Mouse (Mus musculus): ENCODE results near the gene Prkrip1.

Prkrip1 gene

DNA sequence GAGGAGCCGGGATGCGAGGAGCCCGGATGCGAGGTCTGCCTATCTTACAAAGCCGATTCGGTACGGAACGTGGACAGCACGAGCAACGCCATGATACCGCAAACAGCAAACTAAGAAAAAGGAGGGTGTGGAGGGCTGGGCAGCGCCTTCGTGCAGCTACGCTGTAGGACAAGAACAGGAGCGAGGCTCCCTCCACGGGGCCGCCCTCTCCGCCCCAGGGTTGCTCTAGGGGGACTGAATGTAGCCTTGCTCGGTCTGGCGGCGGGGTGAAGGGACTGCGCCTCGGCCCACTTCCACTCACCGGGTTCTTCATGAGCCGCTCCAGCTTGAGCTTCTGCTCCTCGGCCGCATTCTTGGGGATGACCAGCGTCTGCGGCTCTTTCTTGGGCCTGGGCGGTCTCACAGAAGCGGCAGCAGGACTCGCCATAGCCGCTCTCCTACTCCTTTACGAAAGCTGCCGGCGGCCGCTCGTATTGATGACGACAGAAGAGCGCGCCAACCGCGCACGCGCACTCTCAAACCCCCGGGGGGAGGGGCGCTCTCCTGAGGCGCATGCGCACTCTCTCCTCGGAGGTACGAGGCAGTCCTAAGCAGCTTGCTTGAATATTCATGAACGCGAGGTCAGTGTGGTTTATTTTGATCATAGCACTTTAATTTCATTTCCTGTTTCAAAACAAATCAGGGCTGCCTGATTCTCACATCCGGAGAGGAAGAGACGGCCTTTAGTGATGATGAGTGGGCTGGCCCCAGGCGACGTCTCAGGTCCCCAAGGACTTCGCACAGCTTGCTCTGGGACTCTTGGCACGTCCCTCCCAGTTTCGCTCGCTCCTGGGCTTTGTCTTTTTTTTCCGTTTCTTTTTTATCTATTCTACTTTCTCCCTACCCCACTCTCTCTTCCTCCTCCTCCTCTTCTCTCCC is at the start of gene Prkrip1:
Gene Prkrip1 (minus strand): TSS at position 490 of the 918 bp plus-strand sequence.
- DNase-seq (ENCODE audit: low spot score in 2 of 2), result peak; percentile 90 to 92

DNA sequence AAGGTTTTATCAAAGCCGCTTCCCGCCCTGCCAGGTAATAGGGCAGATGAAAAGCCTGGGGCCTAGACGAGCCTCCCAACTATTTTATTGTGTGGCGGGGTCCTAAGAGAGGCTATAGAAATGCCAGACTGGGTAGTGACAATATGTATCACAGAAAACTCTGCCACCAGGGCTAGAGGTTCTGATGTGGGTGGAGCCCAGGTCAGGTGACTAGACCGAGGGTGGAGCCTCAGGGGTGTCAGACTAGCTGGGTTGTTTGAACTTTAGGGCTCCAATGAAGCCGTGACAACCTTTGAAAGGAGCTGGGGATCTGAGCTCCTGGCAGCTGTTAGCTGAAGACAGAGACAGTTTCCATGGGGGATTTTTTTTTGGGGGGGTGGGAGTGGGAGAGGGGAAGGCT is 49.7 kb upstream of the Prkrip1 start:
- no peak for DNase-seq (ENCODE audit: low spot score in 2 of 2)

- DNase-seq (ENCODE audit: low spot score in 2 of 2), result no peak
Observed at GRCm38 (mm10) chr5:136246452-136246838, 47.7 kb upstream of the Prkrip1 start, which contains the start of gene Sh2b2. Sh2b2 (minus strand) TSS chr5:136246556.

GRCm38 (mm10) chr5:136245541-136246451 is 47.0 kb upstream of the Prkrip1 start:
- no peak for DNase-seq (ENCODE audit: low spot score in 2 of 2)

DNA sequence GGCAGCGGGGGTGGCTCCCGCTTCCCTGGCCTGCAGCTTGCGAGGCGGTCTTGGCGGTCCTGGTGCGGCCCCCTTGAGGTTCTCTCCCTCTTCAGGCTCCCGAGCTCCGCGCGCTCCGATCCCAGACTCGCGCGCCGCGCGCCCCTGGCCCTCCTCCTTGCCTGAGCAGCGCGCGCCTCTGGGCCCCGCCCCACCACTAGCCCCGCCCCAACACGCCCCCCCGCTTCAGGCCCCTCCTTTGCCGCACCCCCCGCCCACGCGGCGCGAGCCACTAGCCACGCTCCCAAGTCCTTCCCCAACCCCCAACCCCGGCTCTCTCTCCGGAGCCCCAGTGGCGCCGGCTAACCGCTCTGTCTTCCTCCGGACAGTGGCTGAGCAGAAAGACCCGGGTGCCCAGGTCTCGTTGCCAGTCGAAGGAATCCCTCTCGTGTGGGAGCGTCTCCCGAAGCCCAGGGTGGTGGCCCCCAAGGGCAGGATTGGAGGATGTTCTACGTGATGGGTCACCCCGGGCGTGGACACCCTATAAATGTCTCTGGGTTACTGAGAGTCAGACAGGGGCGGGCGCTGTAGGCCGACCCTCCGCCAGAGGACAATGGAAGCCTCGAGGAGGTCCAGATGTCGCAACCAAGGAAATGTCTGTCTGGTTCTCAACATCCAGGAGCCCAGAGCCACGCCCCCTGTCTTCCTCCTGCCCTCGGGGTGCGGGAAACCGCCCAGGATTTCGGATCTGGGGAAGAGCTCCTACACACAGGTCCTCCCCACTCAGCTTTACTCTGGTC is 46.2 kb upstream of the Prkrip1 start:
- peak; percentile 86 to 89 for DNase-seq (ENCODE audit: low spot score in 2 of 2)

GRCm38 (mm10) chr5:136243851-136244761 is 45.3 kb upstream of the Prkrip1 start:
- DNase-seq (ENCODE audit: low spot score in 2 of 2), result no peak

DNA sequence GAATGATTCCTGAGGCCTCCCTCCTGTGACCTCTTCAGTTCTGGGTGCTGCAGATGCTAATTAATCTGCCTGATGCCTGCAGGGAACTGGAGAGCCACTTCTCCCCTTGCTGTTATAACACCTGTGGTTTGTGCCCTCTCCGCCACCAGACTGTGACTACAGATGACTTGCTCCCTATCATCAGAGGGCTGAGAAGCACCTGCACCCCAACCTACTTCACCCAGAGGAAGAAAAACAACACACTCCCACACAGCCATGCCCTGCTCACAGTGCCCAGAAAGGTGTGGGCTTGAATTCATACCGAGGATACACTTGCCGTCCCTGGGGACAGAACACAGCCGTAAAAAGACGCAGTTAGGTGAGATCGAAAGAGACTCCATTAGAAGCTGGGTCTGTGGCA is 42.4 kb upstream of the Prkrip1 start:
- no peak for DNase-seq (ENCODE audit: low spot score in 2 of 2)

DNA sequence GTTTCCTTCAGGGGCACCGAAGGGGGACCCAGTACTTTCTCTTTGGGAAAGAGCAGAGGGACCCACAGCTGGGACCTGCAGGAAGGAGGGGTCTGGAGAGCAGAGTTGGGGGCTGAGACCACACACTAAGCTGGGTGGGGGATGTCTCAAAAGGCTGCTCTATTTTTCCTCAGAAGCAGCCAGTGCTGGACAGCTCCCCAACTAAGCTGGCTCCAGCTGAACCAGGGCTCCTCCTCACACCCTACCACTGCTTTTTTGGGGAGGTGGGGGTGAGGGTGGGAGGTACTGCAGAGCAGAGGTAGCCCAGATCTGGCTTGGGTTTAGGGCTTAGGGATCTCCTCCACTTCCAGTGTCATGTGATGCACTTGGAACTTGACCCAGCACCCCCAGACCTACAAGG is 41.6 kb upstream of the Prkrip1 start:
- DNase-seq (ENCODE audit: low spot score in 2 of 2), result no peak

DNA sequence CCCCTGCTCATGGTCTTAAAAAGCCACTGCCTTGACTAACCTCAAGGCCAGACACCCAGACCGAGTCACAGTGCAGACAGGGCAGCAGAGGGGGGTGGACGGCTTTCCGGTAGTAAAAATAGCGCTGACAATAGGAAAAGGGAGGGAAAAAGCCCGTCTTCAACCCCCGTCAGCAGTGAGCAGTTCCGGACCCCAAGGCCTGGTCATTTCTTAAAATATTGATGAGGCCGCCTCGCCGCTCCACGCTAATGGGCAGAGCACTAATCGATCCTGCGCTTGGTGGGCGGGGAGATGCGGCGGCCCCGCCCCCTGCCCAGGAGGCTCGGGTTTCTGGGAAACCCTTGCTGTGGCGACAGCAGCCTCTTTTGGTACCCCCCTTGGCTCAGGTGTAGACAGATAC is 38.8 kb upstream of the Prkrip1 start:
- DNase-seq (ENCODE audit: low spot score in 2 of 2), result no peak

- no peak for DNase-seq (ENCODE audit: low spot score in 2 of 2)
Observed at GRCm38 (mm10) chr5:136236611-136237010, 37.8 kb upstream of the Prkrip1 start.

GRCm38 (mm10) chr5:136230348-136231035 is 31.7 kb upstream of the Prkrip1 start:
- no peak for DNase-seq (ENCODE audit: low spot score in 2 of 2)

DNA sequence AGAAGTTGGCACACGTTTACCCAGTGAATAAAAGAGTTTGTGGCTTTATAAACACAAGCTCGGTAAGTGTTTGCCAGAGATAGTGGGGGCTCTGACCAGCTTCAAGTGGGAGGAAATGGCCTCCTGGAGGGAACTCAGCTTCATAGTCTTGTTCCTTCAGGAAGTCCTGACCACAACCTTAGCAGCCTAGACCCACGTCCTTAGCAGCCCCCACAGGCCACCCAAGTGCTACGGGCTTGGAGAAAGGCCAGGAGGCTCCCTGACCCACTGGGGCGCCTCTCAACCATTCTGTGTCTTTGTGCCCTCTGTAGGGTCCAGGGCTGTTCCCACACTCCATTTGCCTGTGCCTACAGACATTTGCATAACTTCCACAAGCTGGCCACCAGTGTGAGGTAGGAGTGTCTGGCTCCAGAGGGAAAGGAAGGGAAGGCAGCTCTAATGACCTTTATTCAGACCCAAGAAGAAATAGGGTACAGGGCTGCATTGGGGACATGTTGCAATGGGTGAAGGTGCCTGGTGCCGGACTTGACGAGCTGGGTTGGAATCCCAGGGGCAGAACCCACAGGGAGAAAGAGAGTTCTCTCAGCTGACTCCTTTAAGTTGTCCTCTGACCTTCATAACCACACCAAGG is 27.6 kb upstream of the Prkrip1 start:
- no peak for DNase-seq (ENCODE audit: low spot score in 2 of 2)

DNA sequence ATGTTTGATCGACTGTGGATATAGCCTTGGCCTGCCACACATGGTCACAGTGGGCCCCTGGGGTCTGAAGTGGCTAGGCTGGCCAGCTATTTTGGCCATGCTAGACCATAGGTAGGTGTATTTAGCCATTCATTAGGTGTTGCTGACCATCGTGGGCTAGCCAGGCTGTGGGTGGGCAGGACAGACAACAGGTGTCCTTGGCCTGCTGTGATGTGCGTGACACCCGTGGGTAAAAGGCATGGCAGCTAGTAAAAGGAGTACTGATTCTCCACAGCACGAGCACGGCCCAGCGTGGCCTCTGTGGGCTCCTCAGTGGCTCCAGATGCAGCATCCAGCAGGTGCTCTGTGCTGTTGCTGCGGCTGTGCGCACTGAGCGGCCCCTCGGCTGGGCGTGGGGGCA is 19.8 kb upstream of the Prkrip1 start:
- no peak for DNase-seq (ENCODE audit: low spot score in 2 of 2)

DNA sequence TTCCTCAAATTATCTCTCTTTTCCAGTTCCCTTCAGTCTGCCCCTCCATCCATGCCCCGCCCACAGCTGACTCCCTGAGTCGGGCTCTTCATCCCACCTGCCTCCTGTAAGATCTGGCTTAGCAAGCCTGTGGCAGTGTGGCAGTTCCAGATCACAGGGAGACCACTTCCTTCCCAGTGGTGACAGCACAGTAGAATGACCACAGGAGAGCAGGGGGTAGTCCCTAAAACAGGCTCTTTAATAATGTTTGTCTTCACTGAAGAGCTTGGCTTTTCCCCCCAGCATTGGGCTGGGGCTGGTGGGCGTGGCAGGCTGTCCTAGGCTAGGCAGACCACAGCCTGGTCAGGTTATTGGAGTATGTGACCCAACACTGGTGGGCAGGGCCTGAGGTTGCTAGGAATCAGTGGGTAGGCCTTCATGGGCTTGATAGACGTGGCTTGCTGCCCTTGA is 19.2 kb upstream of the Prkrip1 start:
- DNase-seq (ENCODE audit: low spot score in 2 of 2), result no peak

GRCm38 (mm10) chr5:136217004-136217665 is 18.4 kb upstream of the Prkrip1 start:
- DNase-seq (ENCODE audit: low spot score in 2 of 2), result no peak

DNA sequence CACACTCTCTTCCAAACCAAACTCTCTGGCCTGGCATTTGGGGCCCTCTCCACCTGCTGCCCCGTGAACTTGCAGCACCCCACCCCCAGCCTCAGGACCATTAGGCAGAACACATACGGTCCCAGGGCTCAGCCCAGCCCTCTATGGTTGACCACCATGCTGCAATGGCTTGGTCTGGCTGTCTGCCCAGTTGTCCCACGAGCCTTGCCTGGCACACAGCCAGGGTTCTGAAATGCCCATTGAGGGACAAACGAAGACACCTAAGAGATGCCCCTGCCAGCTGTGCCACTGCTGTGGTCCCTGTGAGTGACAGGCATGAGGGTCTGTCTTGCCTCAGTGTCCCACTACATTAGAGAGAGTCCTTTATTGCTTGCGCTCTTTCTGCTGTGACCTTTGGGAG is 17.2 kb upstream of the Prkrip1 start:
- no peak for DNase-seq (ENCODE audit: low spot score in 2 of 2)

DNA sequence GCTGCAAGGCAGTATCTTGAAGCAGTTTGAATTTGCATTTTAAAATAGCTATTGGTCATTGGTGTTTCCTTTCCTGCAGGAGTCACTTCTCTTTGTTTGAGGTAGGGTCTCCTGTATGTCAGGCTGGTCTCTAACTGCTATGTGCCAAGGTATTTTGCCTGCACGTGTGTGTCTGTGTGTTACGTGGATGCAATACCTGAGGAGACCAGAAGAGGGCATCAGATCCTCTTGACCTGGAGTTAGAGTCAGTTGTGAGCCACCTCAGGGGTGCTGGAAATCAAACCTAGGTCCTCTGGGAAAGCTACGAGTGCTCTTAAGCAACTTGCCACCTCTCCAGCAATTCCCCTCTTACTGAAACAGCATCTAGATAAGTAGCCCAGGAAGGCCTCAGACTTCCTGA is 16.4 kb upstream of the Prkrip1 start:
- DNase-seq (ENCODE audit: low spot score in 2 of 2), result no peak

- no peak for DNase-seq (ENCODE audit: low spot score in 2 of 2)
Observed at GRCm38 (mm10) chr5:136213716-136214115, 15.0 kb upstream of the Prkrip1 start.

- no peak for DNase-seq (ENCODE audit: low spot score in 2 of 2)
Observed at GRCm38 (mm10) chr5:136212716-136213115, 14.0 kb upstream of the Prkrip1 start.

Data from urinary bladder, postnatal 4 days (tissue).